Mouse (Mus musculus): ENCODE measurements around the gene Il2. TPM values are rescaled to one million over a fixed set of nuclear protein-coding genes. Genes with fewer than 3 reads are reported as not detected.

Gene Il2
- polyA plus RNA-seq, 1 experiment from 2014 or later = not detected

GRCm38 (mm10) chr3:37141827-37142226 lies 16.1 kb upstream of the Il2 start:
- WGBS (ENCODE audit: insufficient replicate concordance) = 54% methylated on average over 2 of the region's 2 CpGs
- no peak for TF ChIP-seq EP300 (IDR thresholded peaks at IDR 0.05; ENCODE audit: low read depth)
- TF ChIP-seq CTCF (IDR thresholded peaks at IDR 0.05; ENCODE audit: low read depth) = no peak
- H3K4me1 ChIP-seq (ENCODE audit: insufficient read depth) = 0 out of 2 replicates have a peak, but pooled peaks cover 5% of the 10 kb centered on the region
- H3K9ac ChIP-seq (replicated peaks) = no peak overlapping the region
- ATAC-seq (no peak), DNase-seq (no peak)
- no peak overlapping the region for H3K4me2 ChIP-seq (ENCODE audit: low read depth, low read length)
- no peak overlapping the region for H3K4me3 ChIP-seq (ENCODE audit: low read depth, low read length)
- H3K27ac ChIP-seq (ENCODE audit: low read depth) = no peak overlapping the region
- no peaks in the 10 kb centered on the region for H3K27me3 ChIP-seq (ENCODE audit: insufficient read depth, low read length)
- no peaks in the 10 kb centered on the region for H3K9me3 ChIP-seq (ENCODE audit: low read length)
- H3K36me3 ChIP-seq (replicated peaks; ENCODE audit: insufficient read depth, low read length) = no peaks in the 10 kb centered on the region

GRCm38 (mm10) chr3:37140168-37140906 lies 14.6 kb upstream of the Il2 start:
- DNase-seq = no peak
- no peak overlapping the region for H3K4me2 ChIP-seq (ENCODE audit: low read depth, low read length)

GRCm38 (mm10) chr3:37139192-37139591 lies 13.4 kb upstream of the Il2 start:
- no peaks in the 10 kb centered on the region for H3K36me3 ChIP-seq (replicated peaks; ENCODE audit: insufficient read depth, low read length)
- H3K4me2 ChIP-seq (ENCODE audit: low read depth, low read length) = no peak overlapping the region
- no peaks in the 10 kb centered on the region for H3K27me3 ChIP-seq (ENCODE audit: insufficient read depth, low read length)
- no peaks in the 10 kb centered on the region for H3K9me3 ChIP-seq (ENCODE audit: low read length)
- TF ChIP-seq EP300 (IDR thresholded peaks at IDR 0.05; ENCODE audit: low read depth) = no peak
- TF ChIP-seq CTCF (IDR thresholded peaks at IDR 0.05; ENCODE audit: low read depth) = no peak
- 56% methylated on average over 3 of the region's 3 CpGs for WGBS (ENCODE audit: insufficient replicate concordance)
- ATAC-seq = no peak
- no peak overlapping the region for H3K9ac ChIP-seq (replicated peaks)
- no peak overlapping the region for H3K4me3 ChIP-seq (ENCODE audit: low read depth, low read length)
- no peak overlapping the region for H3K27ac ChIP-seq (ENCODE audit: low read depth)
- no peak for DNase-seq
- 0 out of 2 replicates have a peak, but pooled peaks cover 3% of the 10 kb centered on the region for H3K4me1 ChIP-seq (ENCODE audit: insufficient read depth)

More at GRCm38 (mm10) chr3:37140168-37140906, 14.6 kb upstream of the Il2 start:
- no peak for ATAC-seq
- TF ChIP-seq CTCF (IDR thresholded peaks at IDR 0.05; ENCODE audit: low read depth) (no peak), EP300 (IDR thresholded peaks at IDR 0.05; ENCODE audit: low read depth) (no peak)
- WGBS (ENCODE audit: insufficient replicate concordance) = 69% methylated on average over 6 of the region's 6 CpGs
- no peak overlapping the region for H3K27ac ChIP-seq (ENCODE audit: low read depth)
- no peak overlapping the region for H3K4me3 ChIP-seq (ENCODE audit: low read depth, low read length)
- H3K27me3 ChIP-seq (ENCODE audit: insufficient read depth, low read length) = no peaks in the 10 kb centered on the region
- H3K4me1 ChIP-seq (ENCODE audit: insufficient read depth) = 0 out of 2 replicates have a peak, but pooled peaks cover 3% of the 10 kb centered on the region
- no peaks in the 10 kb centered on the region for H3K9me3 ChIP-seq (ENCODE audit: low read length)
- no peak overlapping the region for H3K9ac ChIP-seq (replicated peaks)
- no peaks in the 10 kb centered on the region for H3K36me3 ChIP-seq (replicated peaks; ENCODE audit: insufficient read depth, low read length)

GRCm38 (mm10) chr3:37137231-37137630 lies 11.5 kb upstream of the Il2 start:
- no peak for ATAC-seq
- 0 out of 2 replicates have a peak, but pooled peaks cover 3% of the 10 kb centered on the region for H3K4me1 ChIP-seq (ENCODE audit: insufficient read depth)
- TF ChIP-seq CTCF (IDR thresholded peaks at IDR 0.05; ENCODE audit: low read depth) (no peak), EP300 (IDR thresholded peaks at IDR 0.05; ENCODE audit: low read depth) (no peak)

GRCm38 (mm10) chr3:37129063-37129462 lies 3.3 kb upstream of the Il2 start:
- Histone ChIP-seq H3K27me3 (ENCODE audit: insufficient read depth, low read length) (no peaks in the 10 kb centered on the region), H3K4me1 (ENCODE audit: insufficient read depth) (no peaks in the 10 kb centered on the region), H3K9ac (replicated peaks) (no peak overlapping the region), H3K36me3 (replicated peaks; ENCODE audit: insufficient read depth, low read length) (no peaks in the 10 kb centered on the region), H3K4me3 (ENCODE audit: low read depth, low read length) (no peak overlapping the region), H3K27ac (ENCODE audit: low read depth) (no peak overlapping the region), H3K9me3 (ENCODE audit: low read length) (no peaks in the 10 kb centered on the region), H3K4me2 (ENCODE audit: low read depth, low read length) (no peak overlapping the region)
- no peak for TF ChIP-seq EP300 (IDR thresholded peaks at IDR 0.05; ENCODE audit: low read depth)
- TF ChIP-seq CTCF (IDR thresholded peaks at IDR 0.05; ENCODE audit: low read depth) = no peak
- WGBS (ENCODE audit: insufficient replicate concordance) = 58% methylated on average over 2 of the region's 2 CpGs
- DNase-seq (no peak), ATAC-seq (no peak)

More at GRCm38 (mm10) chr3:37137231-37137630, 11.5 kb upstream of the Il2 start:
- Histone ChIP-seq H3K9ac (replicated peaks) (no peak overlapping the region), H3K27me3 (ENCODE audit: insufficient read depth, low read length) (no peaks in the 10 kb centered on the region), H3K4me2 (ENCODE audit: low read depth, low read length) (no peak overlapping the region), H3K4me3 (ENCODE audit: low read depth, low read length) (no peak overlapping the region), H3K9me3 (ENCODE audit: low read length) (no peaks in the 10 kb centered on the region), H3K27ac (ENCODE audit: low read depth) (no peak overlapping the region), H3K36me3 (replicated peaks; ENCODE audit: insufficient read depth, low read length) (no peaks in the 10 kb centered on the region)
- WGBS (ENCODE audit: insufficient replicate concordance) = 53% methylated on average over 4 of the region's 4 CpGs
- no peak for DNase-seq

GRCm38 (mm10) chr3:37128269-37128668 lies 2.5 kb upstream of the Il2 start:
- DNase-seq (no peak), ATAC-seq (no peak)
- Histone ChIP-seq H3K36me3 (replicated peaks; ENCODE audit: insufficient read depth, low read length) (no peaks in the 10 kb centered on the region), H3K27me3 (ENCODE audit: insufficient read depth, low read length) (no peaks in the 10 kb centered on the region), H3K4me3 (ENCODE audit: low read depth, low read length) (no peak overlapping the region), H3K9ac (replicated peaks) (no peak overlapping the region), H3K4me1 (ENCODE audit: insufficient read depth) (no peaks in the 10 kb centered on the region), H3K4me2 (ENCODE audit: low read depth, low read length) (no peak overlapping the region), H3K9me3 (ENCODE audit: low read length) (no peaks in the 10 kb centered on the region), H3K27ac (ENCODE audit: low read depth) (no peak overlapping the region)
- no peak for TF ChIP-seq CTCF (IDR thresholded peaks at IDR 0.05; ENCODE audit: low read depth)
- TF ChIP-seq EP300 (IDR thresholded peaks at IDR 0.05; ENCODE audit: low read depth) = no peak
- WGBS (ENCODE audit: insufficient replicate concordance) = 33% methylated on average over 4 of the region's 4 CpGs
